21 mouse cellular contexts compared by ENCODE assay signal in genomic region chr3:84703083-84703810, GRCm38 (mm10). TPM values are rescaled to one million over a fixed set of nuclear protein-coding genes. Genes with fewer than 3 reads are reported as not detected.
DNase-seq lines count a peak whose midpoint lies in the region; ATAC-seq and TF ChIP-seq lines count a peak whose summit lies in the region.
"Had no signal": no experiment of that assay in that cellular context is flagged by ENCODE, and none has a peak within 500 bp of the region (broad histone marks: within the 10 kb centered on the region; RNA-seq: fewer than 3 reads in every experiment).

No protein-coding gene starts in this region.

- no peak overlapping the region for H3K4me2 ChIP-seq in neural tube, embryonic 15.5 days
- H3K4me2 ChIP-seq: embryonic facial prominence, embryonic 13.5 days; limb, embryonic 12.5 days; midbrain, embryonic 15.5 days; neural tube, embryonic 13.5 days had no signal

- H3K4me3 ChIP-seq in MEL (ENCODE audit: control insufficient read depth in 1 of 2, insufficient read depth in 1 of 2, low read depth in 2 of 2, low read length in 2 of 2): peak overlapping the region; percentile 34 to 35
- no peak overlapping the region for H3K4me3 ChIP-seq in neural tube, embryonic 15.5 days (replicated peaks)
- H3K4me3 ChIP-seq: embryonic facial prominence, embryonic 13.5 days; left cerebral cortex, adult 2 months; limb, embryonic 12.5 days; midbrain, embryonic 15.5 days; neural tube, embryonic 13.5 days had no signal

- no peak for TF ChIP-seq CTCF in MEL (IDR thresholded peaks at IDR 0.05 in 2 of 3, conservative IDR thresholded peaks at IDR 0.05 in 1 of 3; ENCODE audit: control insufficient read depth in 1 of 3, insufficient read depth in 1 of 3, low read depth in 2 of 3, low read length in 3 of 3, poor library complexity in 1 of 3, severe bottlenecking in 1 of 3)

- WGBS in neural tube, embryonic 15.5 days: 78% methylated on average over 11 of the region's 11 CpGs

- H3K4me1 ChIP-seq in MEL (ENCODE audit: control insufficient read depth in 1 of 2, insufficient read depth in 2 of 2, low read length in 2 of 2): peaks cover 17 to 28% of the 10 kb centered on the region in 2 experiments
- no peaks in the 10 kb centered on the region for H3K4me1 ChIP-seq in neural tube, embryonic 15.5 days
- H3K4me1 ChIP-seq: midbrain, embryonic 15.5 days had no signal

- no peaks in the 10 kb centered on the region for H3K79me2 ChIP-seq in MEL (ENCODE audit: control insufficient read depth, insufficient read depth, low read length, poor library complexity)

- ATAC-seq in erythroid progenitor cell, adult 5-6 weeks (replicated peaks; ENCODE audit: low FRiP score, poor library complexity, severe bottlenecking): peak; percentile 64; the same call in 1 of the 2 replicates
- ATAC-seq in megakaryocyte, adult 5-6 weeks (ENCODE audit: poor library complexity, severe bottlenecking): peak; percentile 33; the same call in 1 of the 2 replicates
- no peak for ATAC-seq in neural tube, embryonic 15.5 days (ENCODE audit: low FRiP score)
- ATAC-seq: forebrain, embryonic 14.5 days; hindbrain, postnatal 0 days; midbrain, embryonic 15.5 days had no signal

- peak in 1 of 2 experiments; percentile 54; a peak in 1 of 4 replicates for TF ChIP-seq POLR2A in MEL (IDR thresholded peaks at IDR 0.05; ENCODE audit: control insufficient read depth in 1 of 2, insufficient read depth in 1 of 2, low read depth in 1 of 2, low read length in 2 of 2, poor library complexity in 1 of 2)

- DNase-seq in adrenal gland, adult 2 months: peak; percentile 34
- DNase-seq in adrenal gland, adult 18-20 months (ENCODE audit: low spot score in 2 of 2): no peak
- DNase-seq in MEL (ENCODE audit: low read depth, low spot score): peak; percentile 87
- no peak for DNase-seq in T-cell, adult 2 months (ENCODE audit: low spot score)
- DNase-seq in thymus, postnatal 4 days: no peak
- DNase-seq: cerebellum, postnatal 36 days; heart, adult 18-20 months; heart, postnatal 14 days; kidney, adult 9 months; lung, postnatal 14 days; spleen, adult 18-20 months had no signal

- peaks cover 0 to 30% of the 10 kb centered on the region in 2 experiments; a peak in 2 of 4 replicates for H3K36me3 ChIP-seq in MEL (ENCODE audit: control insufficient read depth in 1 of 2, insufficient read depth in 2 of 2, low read length in 2 of 2)
- H3K36me3 ChIP-seq in neural tube, embryonic 15.5 days: no peaks in the 10 kb centered on the region
- H3K36me3 ChIP-seq: embryonic facial prominence, embryonic 13.5 days; limb, embryonic 12.5 days; midbrain, embryonic 15.5 days; neural tube, embryonic 13.5 days had no signal

- peak; percentile 50 to 80; a peak in 3 of 4 replicates for TF ChIP-seq EP300 in MEL (IDR thresholded peaks at IDR 0.05; ENCODE audit: low read depth in 1 of 2, low read length in 2 of 2)

- no peaks in the 10 kb centered on the region for H3K27me3 ChIP-seq in MEL (ENCODE audit: control insufficient read depth in 1 of 2, insufficient read depth in 2 of 2, low read length in 2 of 2)
- no peaks in the 10 kb centered on the region for H3K27me3 ChIP-seq in neural tube, embryonic 15.5 days (replicated peaks)
- H3K27me3 ChIP-seq: limb, embryonic 12.5 days; midbrain, embryonic 15.5 days had no signal

- H3K9me3 ChIP-seq in MEL (replicated peaks; ENCODE audit: insufficient read depth, low read length): no peaks in the 10 kb centered on the region
- no peaks in the 10 kb centered on the region for H3K9me3 ChIP-seq in neural tube, embryonic 15.5 days (replicated peaks)
- H3K9me3 ChIP-seq: embryonic facial prominence, embryonic 13.5 days; limb, embryonic 12.5 days; midbrain, embryonic 15.5 days; neural tube, embryonic 13.5 days had no signal

- peak; percentile 2; the same call in 1 of the 2 replicates for TF ChIP-seq RAD21 in MEL (IDR thresholded peaks at IDR 0.05; ENCODE audit: low read depth, low read length)

- H3K9ac ChIP-seq in MEL (ENCODE audit: control insufficient read depth, low read depth, low read length, poor library complexity, severe bottlenecking): peak overlapping the region; percentile 42
- H3K9ac ChIP-seq in neural tube, embryonic 15.5 days (replicated peaks): no peak overlapping the region
- H3K9ac ChIP-seq: embryonic facial prominence, embryonic 13.5 days; limb, embryonic 12.5 days; midbrain, embryonic 15.5 days; neural tube, embryonic 13.5 days had no signal

- peak overlapping the region; percentile 91 for H3K27ac ChIP-seq in MEL (ENCODE audit: control insufficient read depth, low read depth, low read length)
- H3K27ac ChIP-seq in neural tube, embryonic 15.5 days (replicated peaks): no peak overlapping the region
- H3K27ac ChIP-seq: embryonic facial prominence, embryonic 13.5 days; hindbrain, postnatal 0 days; left cerebral cortex, adult 2 months; limb, embryonic 12.5 days; midbrain, embryonic 15.5 days; neural tube, embryonic 13.5 days had no signal

TF ChIP-seq in MEL, 35 proteins besides CTCF, POLR2A, EP300 and RAD21:
- TF ChIP-seq ETS1 (IDR thresholded peaks at IDR 0.05; ENCODE audit: low read depth, low read length) (peak; percentile 70; the same call in 1 of the 2 replicates), ELF1 (IDR thresholded peaks at IDR 0.05; ENCODE audit: low read depth, low read length) (no peak), MYC (IDR thresholded peaks at IDR 0.05; ENCODE audit: low read depth, low read length) (peak; percentile 40; the same call in 1 of the 2 replicates), MAFK (IDR thresholded peaks at IDR 0.05; ENCODE audit: borderline replicate concordance, low read depth, low read length) (no peak), NELFE (IDR thresholded peaks at IDR 0.05; ENCODE audit: low read depth, low read length) (peak; percentile 46), MYB (IDR thresholded peaks at IDR 0.05; ENCODE audit: low read depth, low read length) (peak; percentile 63; the same call in 1 of the 2 replicates), SIN3A (IDR thresholded peaks at IDR 0.05; ENCODE audit: low read length) (peak; percentile 27; the same call in 1 of the 2 replicates), TBP (IDR thresholded peaks at IDR 0.05; ENCODE audit: low read depth, low read length) (peak; percentile 64), USF2 (IDR thresholded peaks at IDR 0.05; ENCODE audit: borderline replicate concordance in 1 of 2, insufficient read depth in 1 of 2, low read depth in 1 of 2, low read length in 2 of 2) (no peak), ZNF384 (IDR thresholded peaks at IDR 0.05; ENCODE audit: low read depth, low read length) (no peak), TCF12 (IDR thresholded peaks at IDR 0.05; ENCODE audit: low read depth, low read length) (peak; percentile 61; the same call in 1 of the 2 replicates), SMC3 (IDR thresholded peaks at IDR 0.05; ENCODE audit: low read depth, low read length) (0 out of 2 replicates have a peak, but pooled peaks have one; percentile 4), MAX (IDR thresholded peaks at IDR 0.05; ENCODE audit: low read length) (0 out of 2 replicates have a peak, but pooled peaks have one; percentile 25), GATA1 (IDR thresholded peaks at IDR 0.05; ENCODE audit: low read depth, low read length) (peak; percentile 68), GABPA (IDR thresholded peaks at IDR 0.05; ENCODE audit: low read depth, low read length) (no peak), TAL1 (IDR thresholded peaks at IDR 0.05; ENCODE audit: low read length) (peak; percentile 23), MAZ (IDR thresholded peaks at IDR 0.05; ENCODE audit: low read depth, low read length) (peak; percentile 23; the same call in 1 of the 2 replicates), JUND (IDR thresholded peaks at IDR 0.05; ENCODE audit: low read depth, low read length) (0 out of 2 replicates have a peak, but pooled peaks have one; percentile 38), NRF1 (IDR thresholded peaks at IDR 0.05; ENCODE audit: insufficient read depth, low read depth, low read length, poor library complexity, severe bottlenecking) (no peak)

RNA-seq across cellular contexts. Expression of gene Tmem154, which starts 37.3 kb away (rescaled TPM):
- total RNA-seq in adrenal gland, adult 2 months (2021): 1 to 10 TPM; 3.8 to 3.9 TPM
- polyA plus RNA-seq in adrenal gland, adult 2 months (2012; rRNA removed): 0.96 and 1.1 TPM in 2 replicates
- total RNA-seq in adrenal gland, adult 18-20 months (2021): 1 to 10 TPM; 1.6 to 3.4 TPM
- total RNA-seq in MEL (2012; rRNA removed): 0.03 and 0.12 TPM in 2 replicates
- under 1 TPM in 1 of 2 experiments, not detected in 1; 0.10 TPM for polyA plus RNA-seq in MEL (2012; ENCODE audit: insufficient read depth in 1 of 2, insufficient read length in 2 of 2, low read depth in 1 of 2, low replicate concordance in 2 of 2, missing spikeins in 1 of 2)
- 9.2 and 13.7 TPM in 2 replicates for total RNA-seq in erythroid progenitor cell, adult 5-6 weeks (2015; ENCODE audit: low replicate concordance)
- total RNA-seq in erythroid progenitor cell, adult 5-6 weeks (2017; ENCODE audit: low replicate concordance): 2.3 and 4.4 TPM in 2 replicates
- 94.0 and 94.4 TPM in 2 replicates for total RNA-seq in megakaryocyte, adult 5-6 weeks (2015)
- total RNA-seq in megakaryocyte, adult 5-6 weeks (2017): 44.4 and 60.0 TPM in 2 replicates
- 0.97 and 2.5 TPM in 2 replicates for polyA plus RNA-seq in neural tube, embryonic 15.5 days (2015; fragmentation: Nextera tagmentation; extraction: Ambion mirVana)

Comparison
In these comparisons a context has a peak if more than half of its experiments do, and no peak if none do; other contexts are left out.
1. DNase-seq: peak in adrenal gland, adult 2 months (single experiment) and MEL (single experiment); none in adrenal gland, adult 18-20 months (0 of 2), T-cell, adult 2 months (single experiment) and thymus, postnatal 4 days (single experiment).